Mouse (Mus musculus) thymus, postnatal 14 days (tissue): Measurements from ENCODE around the gene Sfxn1.

Experiments
- DNase-seq: peaks from one replicate; pipeline ENCODE4 v3.0.0; 2021

Sfxn1 gene

DNA sequence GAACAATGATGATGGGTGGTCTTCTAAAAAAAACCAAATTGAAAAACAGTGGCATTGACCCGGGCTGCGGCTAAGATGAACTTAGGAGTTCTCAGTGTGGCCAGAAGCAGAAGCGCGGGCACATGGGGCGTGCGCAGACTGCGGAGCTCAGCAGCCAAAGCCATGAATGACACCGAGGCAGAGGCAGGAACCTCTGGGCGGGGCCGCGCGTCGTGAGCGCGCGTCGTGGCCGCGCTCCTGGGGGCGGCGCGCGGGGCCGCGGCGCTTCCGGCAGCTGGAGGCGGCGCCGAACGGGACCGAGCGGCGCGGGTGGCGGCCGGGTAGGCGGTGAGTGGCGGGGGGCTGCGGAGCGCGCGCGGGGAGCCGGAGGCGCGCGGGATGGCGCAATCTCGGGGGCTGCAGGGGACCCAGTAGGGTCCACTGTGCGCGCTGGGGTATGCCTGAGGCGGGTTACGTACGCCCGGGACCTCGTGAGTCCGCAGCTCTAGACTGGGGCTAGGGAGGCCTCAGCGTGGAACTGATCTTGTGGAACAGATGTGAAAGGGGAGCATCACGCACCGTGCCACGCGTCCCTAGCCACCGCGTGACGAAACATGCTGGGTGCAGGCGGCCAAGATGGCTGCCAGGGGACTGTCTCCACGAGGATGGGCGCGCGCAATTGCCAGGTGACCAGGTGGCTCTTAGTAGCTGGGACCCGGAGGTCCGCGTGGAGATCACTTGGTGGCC lies at the start of gene Sfxn1:
Gene Sfxn1, plus strand, starts transcription at position 264 of the 726 bp plus-strand sequence.
- DNase-seq, result peak; percentile 86

DNA sequence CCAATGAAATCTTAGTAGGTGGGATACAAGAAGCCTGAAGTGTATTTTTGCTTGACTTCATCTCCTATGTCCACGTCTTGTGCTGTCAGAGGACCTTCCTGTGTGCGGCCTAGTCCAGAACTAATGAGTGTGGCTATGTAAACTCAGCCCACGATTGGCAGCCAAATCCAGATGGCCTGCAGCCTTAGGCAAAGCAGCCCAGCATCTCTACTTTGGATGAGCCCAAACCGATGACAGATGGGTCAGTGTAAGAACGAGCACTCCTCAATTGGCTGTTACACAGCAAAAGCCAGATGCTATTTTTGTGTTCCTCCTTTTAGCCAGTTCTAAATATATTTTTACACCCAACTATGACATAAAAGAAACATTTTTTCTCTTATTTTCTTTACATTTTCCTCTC lies 48.4 kb upstream of the Sfxn1 start:
- DNase-seq, result no peak

DNA sequence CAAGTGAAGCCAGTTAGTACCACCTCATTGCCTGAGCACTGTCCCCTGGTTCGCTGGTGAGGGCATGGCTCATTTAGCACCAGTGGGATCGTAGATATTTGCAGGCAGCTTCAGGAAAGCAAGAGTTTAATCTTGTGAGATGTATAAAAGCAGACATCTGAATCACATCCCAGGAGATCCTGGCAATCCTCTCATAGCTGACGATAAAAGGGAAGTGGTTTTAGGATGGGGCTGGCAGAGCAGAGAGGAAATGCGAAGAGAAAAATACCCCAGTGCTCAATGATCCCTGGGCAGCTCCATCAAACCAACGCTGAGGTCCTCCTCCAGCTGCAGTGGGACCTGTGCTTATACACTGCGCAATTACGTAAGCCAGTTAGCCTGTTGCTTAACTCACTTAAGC lies 44.6 kb upstream of the Sfxn1 start:
- no peak for DNase-seq

DNA sequence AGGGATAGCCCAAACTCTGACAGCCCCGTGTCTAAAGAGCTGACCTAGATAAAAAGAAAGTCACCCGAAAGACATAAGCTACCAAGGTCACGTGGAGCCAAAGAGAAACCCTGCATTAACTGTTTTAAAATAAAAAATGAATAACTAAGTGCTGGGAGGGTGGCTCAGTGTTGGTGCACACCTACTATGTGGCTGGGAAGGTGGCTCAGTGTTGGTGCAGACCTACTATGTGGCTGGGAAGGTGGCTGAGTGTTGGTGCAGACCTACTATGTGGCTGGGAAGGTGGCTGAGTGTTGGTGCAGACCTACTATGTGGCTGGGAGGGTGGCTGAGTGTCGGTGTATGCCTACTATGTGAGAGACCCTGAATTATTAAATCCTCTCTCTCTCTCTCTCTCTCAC lies 38.0 kb upstream of the Sfxn1 start:
- no peak for DNase-seq

DNA sequence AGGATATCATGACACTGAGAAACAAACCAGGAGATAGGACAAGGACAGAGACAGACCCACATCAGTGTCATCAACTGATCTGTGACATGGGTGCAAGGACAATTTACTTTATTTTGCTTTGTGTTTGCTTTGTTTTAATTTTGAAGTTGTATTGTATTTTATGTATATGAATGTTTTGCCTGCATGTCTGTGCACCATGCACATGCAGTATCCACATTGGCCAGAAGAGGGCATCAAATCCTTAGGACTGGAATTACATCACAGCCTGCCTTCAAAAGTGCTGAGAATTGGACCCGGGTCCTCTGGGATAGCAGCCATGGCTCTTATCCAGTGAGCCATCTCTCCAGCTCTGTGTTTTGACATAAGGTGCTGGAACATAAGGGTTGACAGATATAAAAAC lies 36.1 kb upstream of the Sfxn1 start:
- DNase-seq, result peak; percentile 12

DNA sequence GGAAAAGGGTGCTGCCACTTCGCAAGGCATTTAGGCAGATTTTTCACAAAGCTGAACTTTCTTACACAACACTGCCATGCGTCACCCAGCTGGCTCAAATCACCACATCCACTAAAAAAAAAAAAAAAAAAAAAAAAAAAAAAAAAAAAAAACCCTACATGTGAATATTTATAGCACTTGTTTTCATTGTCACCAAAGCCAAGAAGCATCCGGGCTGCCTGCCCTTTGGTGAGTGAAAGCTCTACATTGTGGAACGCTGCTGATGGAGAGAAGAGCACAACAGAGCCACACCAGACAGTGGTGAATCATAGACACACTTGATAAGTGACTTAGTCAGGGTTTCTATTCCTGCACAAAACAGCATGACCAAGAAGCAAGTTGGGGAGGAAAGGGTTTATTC lies 33.7 kb upstream of the Sfxn1 start:
- DNase-seq, result no peak

DNA sequence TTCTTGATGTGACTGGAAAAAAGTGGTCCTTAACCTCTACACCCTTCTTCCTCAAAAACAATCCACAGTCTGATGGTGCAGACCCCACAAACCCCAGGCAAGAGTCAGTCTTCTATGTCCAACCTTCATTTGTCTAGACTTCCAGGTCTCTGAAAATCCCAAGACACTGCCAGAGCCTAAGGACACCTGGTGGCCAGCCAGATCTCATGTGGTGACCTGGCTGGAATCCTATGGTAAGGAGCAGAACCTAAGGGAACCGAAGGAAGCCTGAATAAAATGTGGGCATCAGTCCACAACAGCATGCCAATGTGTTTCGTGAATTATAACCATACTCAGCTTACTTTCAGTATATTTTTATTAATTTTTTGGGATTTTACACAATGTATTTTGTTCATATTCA lies 31.4 kb upstream of the Sfxn1 start:
- no peak for DNase-seq

DNA sequence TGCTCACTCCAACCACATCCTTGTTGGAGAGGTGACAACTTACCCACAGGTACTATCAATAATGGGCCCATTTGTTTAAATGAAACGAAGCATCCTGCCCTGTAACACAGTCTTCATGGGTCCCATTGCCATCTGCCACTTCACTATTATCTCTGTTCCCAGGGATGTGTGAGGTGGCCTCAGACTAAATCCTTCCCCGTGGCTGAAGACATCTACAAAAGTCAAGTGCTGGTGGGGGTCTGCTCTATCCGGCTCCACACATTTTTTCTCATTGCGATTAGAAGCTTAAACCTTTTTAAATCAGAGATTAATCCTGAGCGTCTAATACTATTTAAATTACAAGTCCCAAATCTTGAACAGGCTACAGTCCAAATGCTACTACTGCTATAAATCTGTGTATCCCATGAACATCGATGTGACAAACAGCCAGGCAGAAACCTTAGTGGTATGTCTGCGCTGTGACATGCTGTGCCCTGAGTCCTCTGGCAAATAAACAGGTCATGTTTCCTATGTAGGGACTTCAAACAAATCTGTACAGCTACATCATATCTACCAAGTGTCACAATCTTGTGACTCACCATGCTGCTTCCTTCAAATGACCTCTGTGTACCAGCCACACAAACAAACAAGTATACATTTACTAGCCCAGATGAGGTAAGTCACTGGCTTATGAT lies 22.9 kb upstream of the Sfxn1 start:
- DNase-seq, result no peak

DNA sequence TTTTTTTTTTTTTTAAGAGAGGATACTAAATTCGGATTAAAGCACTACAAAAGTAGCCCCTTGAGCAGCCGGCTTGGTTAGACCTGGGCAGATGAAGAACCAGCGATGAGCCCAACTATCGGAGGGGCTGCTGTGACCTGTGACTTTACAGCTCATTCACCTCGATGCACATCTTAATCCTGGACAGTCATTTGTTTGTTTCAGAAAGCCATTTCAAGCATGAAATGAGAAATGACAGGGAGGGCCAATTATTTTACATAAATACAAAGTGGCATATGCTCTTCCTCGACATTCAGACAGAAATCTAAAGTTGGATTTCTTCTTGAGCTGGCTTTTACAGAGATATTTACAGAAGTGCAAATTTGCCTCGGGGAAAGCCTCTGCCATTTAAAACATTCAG lies 20.0 kb upstream of the Sfxn1 start:
- no peak for DNase-seq

DNA sequence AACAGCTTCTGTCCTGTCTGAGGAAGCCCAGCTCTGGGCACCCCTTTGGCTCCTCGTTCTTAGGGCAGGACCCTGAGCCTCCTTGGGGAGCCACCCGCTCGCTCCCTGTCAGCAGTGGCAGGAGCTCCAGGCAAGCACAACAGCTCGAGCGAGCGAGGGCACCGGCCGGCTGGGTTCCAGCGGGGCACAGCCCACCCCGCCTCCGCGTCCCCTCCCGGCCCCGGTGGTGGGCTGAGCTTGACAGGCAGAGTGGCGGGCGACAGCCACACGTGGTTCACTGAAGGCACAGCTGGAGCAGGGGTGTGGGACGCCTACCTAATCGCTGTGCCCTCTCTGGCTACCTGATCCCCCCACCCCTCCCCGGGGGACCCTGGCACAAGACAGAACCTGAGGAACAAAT lies 16.7 kb upstream of the Sfxn1 start:
- DNase-seq, result peak; percentile 19

DNA sequence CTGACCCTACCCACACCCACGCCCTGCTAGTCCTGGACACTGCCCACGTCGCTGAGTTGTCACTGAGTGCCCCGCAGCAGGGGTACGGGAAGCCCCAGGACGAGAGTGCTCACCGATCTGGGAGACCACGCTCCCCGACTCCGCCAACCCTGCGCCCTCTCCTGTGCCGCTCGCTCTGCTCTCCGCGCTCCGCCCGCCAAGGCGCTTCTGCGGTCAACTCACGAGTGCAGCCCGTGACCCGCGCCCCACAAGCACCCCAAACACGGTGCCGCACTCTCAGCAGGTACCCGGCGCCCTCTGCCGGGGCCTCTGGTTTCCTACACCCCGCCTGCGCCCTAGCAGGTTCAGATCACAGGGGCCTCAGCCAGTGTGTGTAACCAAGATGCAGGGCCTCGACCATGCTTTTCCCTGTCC lies 16.2 kb upstream of the Sfxn1 start, which contains the start of gene Drd1:
Gene Drd1, minus strand, starts transcription at position 258 of the 414 bp plus-strand sequence.
- peak; percentile 82 for DNase-seq

DNA sequence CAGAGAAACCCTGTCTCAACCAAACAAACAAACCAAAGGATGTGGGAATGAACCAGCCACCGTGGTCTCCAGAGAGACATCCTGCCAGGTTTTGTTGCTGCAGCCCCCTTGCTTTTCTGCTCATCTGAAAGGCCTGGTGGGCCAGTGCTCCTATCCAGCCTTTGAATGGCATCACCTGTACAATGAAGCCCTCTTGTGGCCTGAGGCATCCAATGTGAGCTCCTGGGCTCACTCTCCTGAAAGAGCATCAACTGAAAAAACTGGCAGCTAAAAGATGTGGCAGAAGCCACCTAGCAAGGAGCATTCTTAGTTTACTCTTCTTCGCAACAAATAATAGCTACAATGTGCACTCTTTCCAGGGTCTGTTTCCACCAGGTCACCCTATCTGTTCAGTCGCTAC lies 9.6 kb upstream of the Sfxn1 start:
- no peak for DNase-seq

DNA sequence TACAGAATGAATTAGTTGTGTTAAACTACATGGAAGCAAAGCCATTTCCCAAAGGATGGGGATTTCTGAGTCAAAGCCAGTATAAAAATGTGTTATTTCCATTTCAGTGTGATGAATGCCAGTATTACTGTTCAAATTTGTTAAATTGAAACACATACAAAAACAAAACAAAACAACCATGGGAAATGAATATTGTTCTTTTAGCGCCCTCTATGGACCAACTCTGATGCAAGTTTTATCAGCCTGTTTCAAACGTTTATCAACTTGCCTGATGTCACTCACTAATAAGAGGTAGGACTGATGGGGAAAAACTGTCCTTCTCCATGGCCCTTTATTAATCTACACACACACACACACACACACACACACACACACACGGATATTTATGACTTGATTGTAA lies 8.4 kb upstream of the Sfxn1 start:
- DNase-seq, result no peak

DNA sequence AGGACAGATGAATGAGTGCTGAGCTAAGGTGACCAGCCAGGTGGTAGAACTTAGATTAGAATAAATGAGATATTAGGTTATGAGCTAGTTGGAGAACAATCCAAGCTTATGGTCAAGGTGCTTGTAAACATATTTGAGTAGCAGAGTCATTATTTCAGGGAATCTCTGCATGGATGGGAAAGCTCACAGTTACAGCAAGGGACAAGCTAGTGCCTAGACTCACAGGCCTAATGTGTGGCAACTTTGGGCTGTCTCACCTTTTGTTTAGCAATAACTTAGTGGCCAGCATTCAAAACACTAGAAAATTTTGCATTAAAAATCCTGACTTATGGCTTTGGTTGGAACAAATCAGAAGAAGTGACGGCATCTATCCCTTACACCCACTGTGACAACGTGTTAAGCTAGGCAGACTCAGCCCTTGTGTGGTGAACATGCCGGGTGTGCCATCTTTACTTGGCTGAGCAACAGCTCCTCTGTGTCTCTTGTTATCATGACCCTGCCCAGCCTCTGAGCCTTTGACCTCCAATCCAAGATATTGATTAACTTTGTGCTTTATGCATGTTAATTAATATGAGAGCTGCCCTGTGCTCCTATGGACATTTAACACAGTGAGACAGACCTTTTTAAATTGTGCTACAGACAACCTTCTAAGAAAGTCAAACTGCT lies 5.5 kb upstream of the Sfxn1 start:
- no peak for DNase-seq

DNA sequence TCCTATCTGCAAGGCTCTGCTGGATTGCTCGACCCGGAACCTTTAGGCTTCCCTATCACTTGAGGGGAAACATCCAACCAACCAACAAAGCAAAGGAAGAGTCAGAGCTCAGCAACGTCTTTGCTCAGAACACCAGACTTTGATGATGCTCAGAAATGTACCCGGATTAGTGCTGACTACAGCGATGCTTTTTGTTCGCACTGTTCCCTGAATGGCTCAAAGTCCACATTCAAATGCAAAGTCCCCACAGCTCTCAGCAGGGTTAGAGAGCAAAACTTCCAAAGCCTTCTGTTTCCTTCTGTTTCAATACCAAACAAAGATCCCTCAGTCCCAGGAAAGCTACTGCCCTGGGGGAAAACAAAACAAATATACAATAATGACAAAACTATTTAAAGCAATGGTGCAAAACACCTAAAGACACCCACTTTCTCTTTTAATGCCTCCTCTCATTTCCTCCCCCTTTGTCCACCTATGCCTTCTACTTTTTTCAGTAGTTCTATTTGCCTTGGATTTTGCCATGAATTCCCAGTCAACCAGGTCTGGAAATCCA lies 4.0 kb upstream of the Sfxn1 start:
- DNase-seq, result no peak

DNA sequence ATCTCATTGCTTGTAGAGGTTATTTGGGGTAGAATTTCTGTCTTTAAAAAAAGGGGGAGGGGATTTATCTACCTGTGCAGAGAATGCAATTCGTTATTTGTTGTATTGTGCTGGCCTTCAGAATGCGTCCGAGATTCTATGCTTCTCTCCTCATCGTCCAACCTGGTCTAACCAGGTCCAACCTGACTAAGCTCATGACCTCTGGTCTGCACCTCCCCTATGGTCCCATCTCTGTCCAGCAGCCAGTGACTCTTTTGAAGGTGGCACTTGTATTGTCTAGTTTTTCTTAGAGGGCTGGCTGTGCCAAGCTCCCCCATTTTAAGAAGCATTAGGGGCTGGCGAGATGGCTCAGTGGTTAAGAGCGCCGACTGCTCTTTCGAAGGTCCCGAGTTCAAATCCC lies 658 bp upstream of the Sfxn1 start:
- DNase-seq, result no peak

DNA sequence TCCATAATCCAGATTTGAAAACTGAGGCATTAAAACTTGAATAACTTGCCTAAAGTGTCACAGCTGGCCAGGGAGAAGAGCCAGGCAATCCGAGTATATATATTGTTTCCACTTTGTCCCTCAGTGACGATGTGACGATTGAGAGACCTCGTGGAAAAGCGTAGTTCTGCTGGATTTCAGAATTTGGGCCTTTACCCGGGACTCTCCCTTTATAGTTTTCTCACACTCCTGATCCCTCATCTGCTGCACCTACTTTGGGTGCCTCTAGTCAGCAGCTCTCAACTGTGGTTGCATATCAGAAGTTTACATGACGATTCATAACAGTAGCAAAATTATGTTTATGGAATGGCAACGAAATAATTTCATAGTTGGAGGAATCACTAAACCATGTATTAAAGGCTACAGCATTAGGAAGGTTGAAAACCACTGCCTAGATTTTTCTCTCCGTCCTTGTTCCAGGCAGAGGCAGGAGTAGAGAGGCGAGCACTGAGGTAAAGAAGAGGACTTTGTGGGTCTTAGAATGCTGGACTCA lies 923 bp downstream of the Sfxn1 start:
- no peak for DNase-seq

DNA sequence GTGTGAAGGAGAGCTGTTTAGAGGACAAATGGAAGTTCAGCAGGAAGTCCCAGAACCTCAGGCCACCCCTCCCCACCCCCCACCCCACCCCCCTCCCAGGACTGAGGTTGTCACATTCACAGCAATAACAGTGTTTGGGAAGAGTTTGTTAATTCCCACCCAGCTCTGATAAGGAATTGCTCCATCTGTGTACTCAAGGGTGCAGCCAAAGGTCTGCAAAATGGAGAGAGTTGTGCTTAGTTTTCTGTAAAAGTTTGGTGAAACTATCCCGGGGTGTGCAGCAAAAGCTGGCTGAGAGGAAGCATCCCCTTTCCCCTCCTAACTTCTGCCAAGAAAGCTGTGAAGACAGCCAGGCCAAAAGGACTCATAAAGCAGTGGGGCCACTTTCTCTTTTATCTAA lies 1.4 kb downstream of the Sfxn1 start:
- no peak for DNase-seq

DNA sequence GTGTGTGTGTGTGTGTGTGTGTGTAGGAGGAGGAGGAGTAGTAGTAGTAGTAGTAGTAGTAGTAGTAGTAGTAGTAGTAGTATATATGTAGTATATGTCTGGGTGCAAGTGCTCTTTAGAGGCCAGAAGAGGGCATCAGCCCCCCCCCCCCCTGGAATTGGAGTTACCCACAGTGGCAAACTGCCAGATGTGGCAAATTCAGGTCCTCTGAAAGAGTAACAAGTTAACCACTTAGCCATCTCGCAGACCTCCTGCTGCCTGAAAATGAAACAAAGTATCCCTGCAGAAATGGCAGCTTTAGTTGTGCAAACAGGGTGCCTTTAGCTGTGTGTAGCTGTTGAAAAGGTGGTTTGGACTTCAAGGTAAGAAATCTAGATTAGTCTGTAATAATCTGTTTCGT lies 1.8 kb downstream of the Sfxn1 start:
- no peak for DNase-seq

DNA sequence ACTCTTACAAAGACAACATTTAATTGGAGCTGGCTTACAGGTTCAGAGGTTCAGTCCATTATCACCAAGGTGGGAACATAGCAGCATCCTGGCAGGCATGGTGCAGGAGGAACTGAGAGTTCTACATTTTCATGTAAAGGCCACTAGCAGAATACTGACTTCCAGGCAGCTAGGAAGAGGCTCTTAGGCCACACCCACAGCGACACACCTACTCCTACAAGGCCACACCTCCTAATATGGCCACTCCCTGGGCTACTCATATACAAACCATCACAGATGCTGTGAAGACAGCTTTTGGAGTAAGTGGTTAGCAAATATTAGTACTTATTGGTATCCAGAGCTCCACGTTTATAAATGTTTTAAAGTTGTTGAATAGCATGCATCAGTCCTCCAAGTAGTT lies 3.7 kb downstream of the Sfxn1 start:
- no peak for DNase-seq

DNA sequence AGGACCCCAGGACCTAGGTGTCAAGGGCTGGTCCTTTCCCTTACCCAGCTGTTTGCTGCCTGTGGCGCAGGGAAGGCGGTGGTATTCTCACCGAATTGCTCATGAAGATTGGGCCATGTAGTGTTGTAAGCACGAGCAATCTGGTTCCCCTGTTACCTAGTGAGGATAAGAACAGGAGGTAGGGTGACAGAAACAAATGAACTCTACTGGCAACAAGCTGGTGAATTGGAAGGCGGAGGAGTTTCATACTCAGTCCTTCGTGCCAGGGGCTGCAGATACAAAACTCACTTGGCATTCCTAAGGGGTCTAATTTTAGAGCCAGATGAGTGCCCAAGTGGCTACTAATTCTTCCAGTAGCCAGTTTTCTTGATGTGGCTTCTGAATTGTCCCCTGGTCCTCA lies 4.4 kb downstream of the Sfxn1 start:
- DNase-seq, result no peak

DNA sequence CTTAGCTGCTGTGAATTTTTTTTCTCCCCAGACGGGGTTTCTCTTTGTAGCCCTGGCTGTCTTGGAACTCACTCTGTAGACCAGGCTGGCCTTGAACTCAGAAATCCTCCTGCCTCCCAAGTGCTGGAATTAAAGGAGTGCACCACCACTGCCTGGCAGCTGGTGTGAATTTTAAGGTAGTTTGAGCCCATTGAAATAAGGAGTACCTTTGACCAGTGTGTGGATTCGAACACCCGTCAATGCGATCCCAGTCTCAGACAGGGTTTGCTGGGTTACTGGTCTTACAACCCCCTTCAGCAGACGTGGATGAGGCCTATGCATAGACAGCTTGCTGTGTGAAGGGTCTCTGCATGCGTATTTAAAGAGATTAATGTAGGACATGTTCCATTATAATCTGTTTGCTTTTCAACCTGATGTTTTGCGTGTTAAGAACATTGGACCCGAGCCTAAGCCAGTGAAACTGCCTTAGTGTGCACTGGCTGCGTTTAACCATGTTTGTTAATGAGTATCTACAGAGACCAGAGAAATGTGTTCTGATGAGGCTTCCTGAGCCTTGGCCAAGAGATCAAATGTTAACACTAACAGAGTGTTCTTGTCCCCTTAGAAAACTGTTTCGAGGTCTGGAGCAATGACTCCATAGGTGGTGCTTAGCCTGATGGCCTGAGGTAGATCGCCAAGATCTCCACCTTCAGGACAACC lies 5.2 kb downstream of the Sfxn1 start:
- DNase-seq, result no peak
